Mouse (Mus musculus) hindbrain, embryonic 10.5 days (tissue): Measurements from ENCODE around the gene Slc25a13. TPM values are rescaled to one million over a fixed set of nuclear protein-coding genes. Genes with fewer than 3 reads are reported as not detected.

Source experiments
- DNase-seq: peaks from one replicate; pipeline ENCODE4 v3.0.0-alpha.2; 2017; ENCODE audit warnings: low spot score
- H3K27ac ChIP-seq: fragments of 300-500 bp; sonication (generic); 2 replicates; pipeline ENCODE4 v1.5.1; 2016; ENCODE audit warnings: mild to moderate bottlenecking, moderate library complexity
- H3K27me3 ChIP-seq: fragments of 300-500 bp; sonication (generic); 2 replicates; pipeline ENCODE4 v1.6.1; 2016; ENCODE audit warnings: mild to moderate bottlenecking; ENCODE audit not compliant: poor library complexity, insufficient read depth, severe bottlenecking
- H3K36me3 ChIP-seq: fragments of 300-500 bp; sonication (generic); 2 replicates; pipeline ENCODE4 v1.6.1; 2016; ENCODE audit warnings: mild to moderate bottlenecking, moderate library complexity
- H3K4me1 ChIP-seq: fragments of 300-500 bp; sonication (generic); replicated peaks from 2 replicates; pipeline ENCODE4 v1.6.1; 2016; ENCODE audit warnings: mild to moderate bottlenecking
- H3K4me3 ChIP-seq: fragments of 300-500 bp; sonication (generic); 2 replicates; pipeline ENCODE4 v1.5.1; 2016; ENCODE audit warnings: mild to moderate bottlenecking, moderate library complexity
- H3K9me3 ChIP-seq: fragments of 300-500 bp; sonication (generic); 2 replicates; pipeline ENCODE4 v1.6.1; 2016; ENCODE audit warnings: mild to moderate bottlenecking, moderate library complexity
- WGBS: fragments of 180-500 bp; shearing (Covaris S2); methylation state at CpG from one replicate; pipeline ENCODE4 v1.1.7; 2016; 5-methylcytosine and 5-hydroxymethylcytosine counted together
- polyA plus RNA-seq: library from polyadenylated mRNA; unstranded; fragments of >200 nt; fragmentation: Nextera tagmentation; extraction: Ambion mirVana; gene quantifications from 2 replicates; pipeline ENCODE4 v1.2.1, GENCODE M21; 2016

The Slc25a13 gene
- polyA plus RNA-seq, 1 experiment from 2014 or later = 29.7 TPM

- no peak for DNase-seq
- 79% methylated on average over 4 of the region's 4 CpGs for WGBS
- Histone ChIP-seq H3K36me3 (peaks cover 11% of the 10 kb centered on the region; the same call in 1 of the 2 replicates), H3K27ac (no peak overlapping the region), H3K4me1 (no peaks in the 10 kb centered on the region), H3K4me3 (no peak overlapping the region), H3K27me3 (no peaks in the 10 kb centered on the region), H3K9me3 (peaks cover 4% of the 10 kb centered on the region; the same call in 1 of the 2 replicates)
These were observed 139.7 kb downstream of the Slc25a13 start for GRCm38 (mm10) chr6:6077234-6077633.

GRCm38 (mm10) chr6:6075940-6076447 lies 141.0 kb downstream of the Slc25a13 start:
- peaks cover 4% of the 10 kb centered on the region; the same call in 1 of the 2 replicates for H3K9me3 ChIP-seq
- H3K27ac ChIP-seq = no peak overlapping the region
- peaks cover 11% of the 10 kb centered on the region; the same call in 1 of the 2 replicates for H3K36me3 ChIP-seq
- WGBS = 78% methylated on average over 7 of the region's 7 CpGs
- H3K4me3 ChIP-seq = no peak overlapping the region
- no peak for DNase-seq
- H3K4me1 ChIP-seq = peaks cover under 1% of the 10 kb centered on the region; the same call in 1 of the 2 replicates
- no peaks in the 10 kb centered on the region for H3K27me3 ChIP-seq

- Histone ChIP-seq H3K9me3 (no peaks in the 10 kb centered on the region), H3K4me3 (no peak overlapping the region), H3K4me1 (peaks cover 15% of the 10 kb centered on the region), H3K27me3 (no peaks in the 10 kb centered on the region), H3K27ac (no peak overlapping the region), H3K36me3 (peaks cover 3% of the 10 kb centered on the region; the same call in 1 of the 2 replicates)
- WGBS = 80% methylated on average over 7 of the region's 7 CpGs
- no peak for DNase-seq
These were observed 145.9 kb downstream of the Slc25a13 start for GRCm38 (mm10) chr6:6071038-6071437.

GRCm38 (mm10) chr6:6070015-6070414 lies 147.0 kb downstream of the Slc25a13 start:
- H3K4me3 ChIP-seq = no peak overlapping the region
- H3K4me1 ChIP-seq = peaks cover 15% of the 10 kb centered on the region
- no peak for DNase-seq
- H3K36me3 ChIP-seq = peaks cover 3% of the 10 kb centered on the region; the same call in 1 of the 2 replicates
- H3K27ac ChIP-seq = no peak overlapping the region
- no peaks in the 10 kb centered on the region for H3K9me3 ChIP-seq
- H3K27me3 ChIP-seq = no peaks in the 10 kb centered on the region
- WGBS = 6% methylated on average over 3 of the region's 3 CpGs

- Histone ChIP-seq H3K4me1 (peaks cover 15% of the 10 kb centered on the region), H3K27me3 (no peaks in the 10 kb centered on the region), H3K4me3 (no peak overlapping the region), H3K36me3 (peaks cover 4% of the 10 kb centered on the region; the same call in 1 of the 2 replicates), H3K9me3 (no peaks in the 10 kb centered on the region), H3K27ac (no peak overlapping the region)
- no peak for DNase-seq
- 92% methylated on average over 6 of the region's 6 CpGs for WGBS
These were observed 149.8 kb downstream of the Slc25a13 start for GRCm38 (mm10) chr6:6067201-6067600.

GRCm38 (mm10) chr6:6058548-6058947 lies 158.4 kb downstream of the Slc25a13 start:
- no peak overlapping the region for H3K27ac ChIP-seq
- DNase-seq = no peak
- H3K4me3 ChIP-seq = no peak overlapping the region
- no peaks in the 10 kb centered on the region for H3K36me3 ChIP-seq
- H3K27me3 ChIP-seq = no peaks in the 10 kb centered on the region
- peaks cover 25% of the 10 kb centered on the region for H3K4me1 ChIP-seq
- WGBS = 38% methylated on average over 3 of the region's 3 CpGs
- no peaks in the 10 kb centered on the region for H3K9me3 ChIP-seq

GRCm38 (mm10) chr6:6053946-6054345 lies 163.0 kb downstream of the Slc25a13 start:
- Histone ChIP-seq H3K4me1 (peaks cover 13% of the 10 kb centered on the region), H3K36me3 (peaks cover 4% of the 10 kb centered on the region; the same call in 1 of the 2 replicates), H3K27me3 (no peaks in the 10 kb centered on the region), H3K27ac (no peak overlapping the region), H3K9me3 (peaks cover 3% of the 10 kb centered on the region; the same call in 1 of the 2 replicates), H3K4me3 (no peak overlapping the region)
- DNase-seq = no peak
- 81% methylated on average over 3 of the region's 3 CpGs for WGBS

- 69% methylated on average over 11 of the region's 11 CpGs for WGBS
- Histone ChIP-seq H3K4me1 (0 out of 2 replicates have a peak, but pooled peaks cover 6% of the 10 kb centered on the region), H3K27ac (no peak overlapping the region), H3K27me3 (no peaks in the 10 kb centered on the region), H3K36me3 (peaks cover 4% of the 10 kb centered on the region; the same call in 1 of the 2 replicates), H3K4me3 (no peak overlapping the region), H3K9me3 (peaks cover 3% of the 10 kb centered on the region; the same call in 1 of the 2 replicates)
- DNase-seq = no peak
These were observed 164.3 kb downstream of the Slc25a13 start for GRCm38 (mm10) chr6:6052696-6053095.

- WGBS = 84% methylated on average over 12 of the region's 12 CpGs
- no peak overlapping the region for H3K27ac ChIP-seq
- H3K4me1 ChIP-seq = no peaks in the 10 kb centered on the region
- peaks cover 4% of the 10 kb centered on the region; the same call in 1 of the 2 replicates for H3K36me3 ChIP-seq
- H3K9me3 ChIP-seq = peaks cover 3% of the 10 kb centered on the region; the same call in 1 of the 2 replicates
- no peak overlapping the region for H3K4me3 ChIP-seq
- DNase-seq = no peak
- no peaks in the 10 kb centered on the region for H3K27me3 ChIP-seq
These were observed 170.1 kb downstream of the Slc25a13 start for GRCm38 (mm10) chr6:6046729-6047424.

GRCm38 (mm10) chr6:6038773-6039550 lies 178.0 kb downstream of the Slc25a13 start:
- Histone ChIP-seq H3K4me3 (no peak overlapping the region), H3K27ac (0 out of 2 replicates have a peak overlapping the region, but pooled peaks have one; percentile 23), H3K36me3 (no peaks in the 10 kb centered on the region), H3K4me1 (peaks cover 10% of the 10 kb centered on the region), H3K27me3 (no peaks in the 10 kb centered on the region), H3K9me3 (no peaks in the 10 kb centered on the region)
- 30% methylated on average over 18 of the region's 18 CpGs for WGBS
- DNase-seq = peak; percentile 13

GRCm38 (mm10) chr6:6027664-6028063 lies 189.3 kb downstream of the Slc25a13 start:
- WGBS = 92% methylated on average over 6 of the region's 6 CpGs
- no peaks in the 10 kb centered on the region for H3K9me3 ChIP-seq
- no peak for DNase-seq

GRCm38 (mm10) chr6:6023976-6024375 lies 193.0 kb downstream of the Slc25a13 start:
- H3K9me3 ChIP-seq = no peaks in the 10 kb centered on the region
- no peaks in the 10 kb centered on the region for H3K4me1 ChIP-seq
- no peak for DNase-seq
- H3K4me3 ChIP-seq = no peak overlapping the region
- 34% methylated on average over 6 of the region's 6 CpGs for whole genome bisulfite sequencing
- no peaks in the 10 kb centered on the region for H3K36me3 ChIP-seq
- no peaks in the 10 kb centered on the region for H3K27me3 ChIP-seq
- H3K27ac ChIP-seq = no peak overlapping the region

More at GRCm38 (mm10) chr6:6027664-6028063, 189.3 kb downstream of the Slc25a13 start:
- Histone ChIP-seq H3K4me3 (no peak overlapping the region), H3K27me3 (no peaks in the 10 kb centered on the region), H3K27ac (no peak overlapping the region), H3K4me1 (no peaks in the 10 kb centered on the region), H3K36me3 (no peaks in the 10 kb centered on the region)
